Mouse (Mus musculus) liver, embryonic 14.5 days (tissue): Measurements from ENCODE around the gene Tango2. TPM values are rescaled to one million over a fixed set of nuclear protein-coding genes. Genes with fewer than 3 reads are reported as not detected.

Source experiments
- ATAC-seq: fragments of 200-750 bp; cut with Nextera tagmentation; 2 replicates; pipeline ENCODE4 v1.8.0; 2017; ENCODE audit warnings: moderate number of reproducible peaks, mild to moderate bottlenecking, moderate library complexity; ENCODE audit not compliant: insufficient read depth
- DNase-seq, 3 experiments: peaks; one replicate each; pipeline ENCODE4 v3.0.0-alpha.2; 2012 to 2013; ENCODE audit warnings: low read depth in 3 of 3, low spot score in 3 of 3
- H3K27ac ChIP-seq: fragments of 300-500 bp; sonication (generic); 2 replicates; pipeline ENCODE4 v1.5.1; 2014; ENCODE audit warnings: moderate library complexity, mild to moderate bottlenecking, control low read depth, inconsistent platforms
- H3K27me3 ChIP-seq: fragments of 300-500 bp; sonication (generic); 2 replicates; pipeline ENCODE4 v1.6.1; 2014; ENCODE audit warnings: mild to moderate bottlenecking, low read length, moderate library complexity; ENCODE audit not compliant: control insufficient read depth, insufficient read depth
- H3K36me3 ChIP-seq: fragments of 300-500 bp; sonication (generic); replicated peaks from 2 replicates; pipeline ENCODE4 v1.6.1; 2014; ENCODE audit warnings: low read depth; ENCODE audit not compliant: control insufficient read depth, insufficient read depth
- H3K4me1 ChIP-seq, 2 experiments: fragments of 200-500 bp in 1 of 2; fragments of 300-500 bp in 1 of 2; sonication (generic) in 1 of 2; replicated peaks; 2 replicates each; pipeline ENCODE4 v1.6.1; 2012 to 2014; ENCODE audit warnings: antibody characterized with exemption in 1 of 2, inconsistent platforms in 1 of 2, low read length in 1 of 2; ENCODE audit not compliant: control insufficient read depth in 2 of 2, insufficient read depth in 2 of 2
- H3K4me2 ChIP-seq: fragments of 300-500 bp; sonication (generic); 2 replicates; pipeline ENCODE4 v1.6.1; 2014; ENCODE audit warnings: low read depth, mild to moderate bottlenecking, control low read depth, moderate library complexity
- H3K4me3 ChIP-seq, 2 experiments: fragments of 200-500 bp in 1 of 2; fragments of 300-500 bp in 1 of 2; sonication (generic) in 1 of 2; 2 replicates each; pipeline ENCODE4 v1.5.1; 2012 to 2014; ENCODE audit warnings: low read depth in 2 of 2, low read length in 2 of 2, mild to moderate bottlenecking in 2 of 2, control low read depth in 1 of 2, inconsistent platforms in 1 of 2, moderate library complexity in 1 of 2; ENCODE audit not compliant: insufficient read depth in 1 of 2
- H3K9ac ChIP-seq: fragments of 300-500 bp; sonication (generic); replicated peaks from 2 replicates; pipeline ENCODE4 v1.6.1; 2014; ENCODE audit warnings: mild to moderate bottlenecking, control low read depth, moderate library complexity
- H3K9me3 ChIP-seq: fragments of 300-500 bp; sonication (generic); 2 replicates; pipeline ENCODE4 v1.6.1; 2016; ENCODE audit warnings: low read length, mixed read lengths; ENCODE audit not compliant: control insufficient read depth
- CTCF ChIP-seq: IDR thresholded peaks from 2 replicates; pipeline ENCODE4 v1.5.1; 2016; ENCODE audit warnings: antibody characterized with exemption, low read depth, control low read depth
- EP300 ChIP-seq: IDR thresholded peaks from 2 replicates; pipeline ENCODE4 v1.6.1; 2016; ENCODE audit warnings: antibody characterized with exemption, low read depth
- WGBS: fragments of 180-500 bp; shearing (Covaris S2); extraction: QIAGEN DNeasy Blood & Tissue Kit; methylation state at CpG from one replicate; pipeline ENCODE4 v1.1.7; 2014; ENCODE audit not compliant: insufficient replicate concordance; 5-methylcytosine and 5-hydroxymethylcytosine counted together
- polyA plus RNA-seq, 2 experiments: library from polyadenylated mRNA; depleted of rRNA in 1 of 2; stranded (reverse) in 1 of 2; unstranded in 1 of 2; fragments of >200 nt; fragmentation: Nextera tagmentation in 1 of 2; extraction: Ambion mirVana in 1 of 2; gene quantifications; 2 replicates each; pipeline versions ENCODE4 v1.2.1 to v1.2.3; 2012 to 2014

Tango2 gene
- polyA plus RNA-seq, 2 experiments, result 44.5 to 58.8 TPM

GRCm38 (mm10) chr16:18343778-18344177, 4.1 kb downstream of the Tango2 start:
- H3K9ac ChIP-seq, result peak overlapping the region; percentile 62
- peaks cover 1% of the 10 kb centered on the region for H3K36me3 ChIP-seq
- 1% methylated on average over 38 of the region's 38 CpGs for WGBS
- H3K4me1 ChIP-seq, result peaks cover 11 to 37% of the 10 kb centered on the region in 2 experiments
- ATAC-seq, result peak; percentile 89
- H3K9me3 ChIP-seq, result no peaks in the 10 kb centered on the region
- peak overlapping the region; percentile 40; the same call in 1 of the 2 replicates for H3K27ac ChIP-seq
- H3K4me2 ChIP-seq, result peak overlapping the region; percentile 70
- peaks cover 26% of the 10 kb centered on the region for H3K27me3 ChIP-seq
- no peak for TF ChIP-seq EP300
- TF ChIP-seq CTCF, result no peak
- DNase-seq, result peak; percentile 93 to 96 (median 95)
- peak overlapping the region; percentile 61 to 87 for H3K4me3 ChIP-seq

GRCm38 (mm10) chr16:18342650-18343570, 5.0 kb downstream of the Tango2 start:
- TF ChIP-seq CTCF (no peak), EP300 (no peak)
- DNase-seq, result peak in 1 of 3 experiments; percentile 25
- 11% methylated on average over 9 of the region's 9 CpGs for WGBS
- peak overlapping the region; percentile 40 for H3K27ac ChIP-seq
- peak overlapping the region; percentile 61 to 87 for H3K4me3 ChIP-seq
- H3K36me3 ChIP-seq, result peaks cover 10% of the 10 kb centered on the region
- peaks cover 17% of the 10 kb centered on the region for H3K27me3 ChIP-seq
- peaks cover 11 to 37% of the 10 kb centered on the region in 2 experiments for H3K4me1 ChIP-seq
- peak; percentile 36 for ATAC-seq
- H3K9me3 ChIP-seq, result no peaks in the 10 kb centered on the region
- peak overlapping the region; percentile 62 for H3K9ac ChIP-seq
- H3K4me2 ChIP-seq, result peak overlapping the region; percentile 66

- peaks cover 18% of the 10 kb centered on the region for H3K36me3 ChIP-seq
- no peak for TF ChIP-seq CTCF
- peak; percentile 86 for TF ChIP-seq EP300
- H3K4me1 ChIP-seq, result peaks cover 11 to 37% of the 10 kb centered on the region in 2 experiments
- H3K4me2 ChIP-seq, result peak overlapping the region; percentile 66
- H3K9me3 ChIP-seq, result no peaks in the 10 kb centered on the region
- peaks cover 9% of the 10 kb centered on the region for H3K27me3 ChIP-seq
- ATAC-seq (peak; percentile 44), DNase-seq (peak; percentile 66 to 72 (median 68))
- H3K9ac ChIP-seq, result peak overlapping the region; percentile 62
- H3K27ac ChIP-seq, result peak overlapping the region; percentile 40
- H3K4me3 ChIP-seq, result peak overlapping the region; percentile 61 to 87
- WGBS, result 25% methylated on average over 2 of the region's 2 CpGs
Measured at GRCm38 (mm10) chr16:18342076-18342475, 5.8 kb downstream of the Tango2 start.

- DNase-seq (peak in 1 of 3 experiments; percentile 24), ATAC-seq (peak; percentile 31; the same call in 1 of the 2 replicates)
- Histone ChIP-seq H3K27me3 (peaks cover 4% of the 10 kb centered on the region), H3K4me3 (peak overlapping the region; percentile 61 to 87), H3K9ac (peak overlapping the region; percentile 62), H3K36me3 (peaks cover 22% of the 10 kb centered on the region), H3K4me1 (peaks cover 11 to 37% of the 10 kb centered on the region in 2 experiments), H3K9me3 (no peaks in the 10 kb centered on the region), H3K4me2 (peak overlapping the region; percentile 66), H3K27ac (peak overlapping the region; percentile 40)
- TF ChIP-seq CTCF, result no peak
- TF ChIP-seq EP300, result no peak
- 32% methylated on average over 8 of the region's 8 CpGs for WGBS
Measured at GRCm38 (mm10) chr16:18341605-18342004, 6.3 kb downstream of the Tango2 start.

- Histone ChIP-seq H3K36me3 (peaks cover 32% of the 10 kb centered on the region), H3K4me2 (no peak overlapping the region), H3K4me1 (peaks cover 11 to 35% of the 10 kb centered on the region in 2 experiments), H3K27ac (no peak overlapping the region), H3K4me3 (no peak overlapping the region), H3K9me3 (no peaks in the 10 kb centered on the region), H3K9ac (no peak overlapping the region), H3K27me3 (no peaks in the 10 kb centered on the region)
- no peak for DNase-seq
- WGBS, result 71% methylated on average over 1 of the region's 1 CpGs
- no peak for TF ChIP-seq CTCF
- no peak for TF ChIP-seq EP300
- no peak for ATAC-seq
Measured at GRCm38 (mm10) chr16:18339866-18340265, 8.0 kb downstream of the Tango2 start.
